Mouse (Mus musculus) left cerebral cortex, postnatal 25 days (tissue): ENCODE results near the gene Olfr1101. TPM values are rescaled to one million over a fixed set of nuclear protein-coding genes. Genes with fewer than 3 reads are reported as not detected.

Source experiments
- DNase-seq, 2 experiments: peaks; one replicate each; pipeline ENCODE4 v3.0.0; 2022; ENCODE audit warnings: low spot score in 2 of 2, mixed read lengths in 1 of 2
- intact Hi-C: fragments of 180-260 bp; cut with DNase I; formaldehyde crosslinking; loops from one replicate; pipeline ENCODE4 v1.15.1; 2025
- total RNA-seq, 2 experiments: library from RNA; stranded (reverse); gene quantifications; 2 replicates each; pipeline ENCODE4 v1.2.3; 2021

The Olfr1101 gene
- not detected for total RNA-seq

DNA sequence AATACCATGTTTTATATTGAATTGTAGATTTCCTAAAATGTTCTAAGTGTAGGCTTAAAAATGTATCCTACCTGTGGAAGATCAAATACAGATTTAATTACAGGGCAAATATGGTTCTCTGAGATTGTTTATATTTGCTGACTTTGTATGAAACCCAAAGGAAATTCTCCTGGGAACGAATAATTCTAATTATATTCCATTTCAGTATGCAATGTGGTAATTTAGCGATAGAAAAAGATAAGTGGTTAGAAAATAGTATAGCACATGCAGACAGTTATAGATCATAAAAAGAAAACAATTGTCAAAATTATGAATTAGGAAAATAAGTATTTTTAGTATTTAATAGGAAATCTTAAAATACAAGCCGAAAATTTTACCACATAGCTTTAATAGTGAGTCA is at the start of gene Olfr1101:
Olfr1101 (minus strand) TSS at position 101 of the 400 bp plus-strand sequence.
- DNase-seq, result no peak
- intact Hi-C loops, result no loop called here

DNA sequence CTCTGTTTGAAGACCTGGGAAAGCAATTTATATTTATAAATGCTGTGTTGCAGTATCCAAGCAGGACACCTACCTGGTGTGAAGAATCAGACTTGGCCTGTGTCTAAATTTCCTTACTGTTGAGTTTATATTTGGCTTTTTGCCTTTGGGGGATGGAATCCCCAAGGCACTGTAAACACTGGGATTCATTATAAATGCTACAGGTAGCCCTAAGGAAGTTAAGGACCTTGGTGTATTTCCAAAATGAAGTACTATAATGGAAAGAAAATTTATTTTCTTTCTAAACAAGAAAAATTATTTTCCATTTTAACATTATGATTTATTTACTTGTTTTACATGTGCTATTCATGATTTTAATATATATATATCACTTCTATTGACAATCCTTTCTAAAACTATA is 45.4 kb upstream of the Olfr1101 start, which contains the start of gene Olfr1105:
Olfr1105 (minus strand) TSS at position 101 of the 400 bp plus-strand sequence.
- intact Hi-C loops, result no loop called here
- no peak for DNase-seq

DNA sequence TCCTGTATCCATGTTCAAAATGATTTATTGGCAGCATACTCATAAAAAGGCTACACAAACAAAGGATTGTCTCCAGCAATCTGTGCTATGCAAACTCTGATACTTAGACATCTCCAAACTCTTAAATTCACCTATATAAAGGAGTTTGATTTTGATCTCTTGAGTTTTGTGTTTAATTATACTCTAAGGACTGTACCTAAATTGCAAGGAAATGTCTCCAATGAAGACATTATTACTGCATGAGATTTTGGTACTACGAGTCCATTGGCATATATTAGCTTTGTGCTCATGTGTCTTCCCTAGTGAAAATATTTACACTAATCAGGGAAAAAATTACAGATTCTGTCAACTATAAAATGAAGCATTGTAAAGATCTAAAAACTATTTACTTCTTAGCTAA is 36.0 kb upstream of the Olfr1101 start, which contains the start of gene Olfr1104:
Olfr1104 (minus strand) TSS at position 101 of the 400 bp plus-strand sequence.
- no peak for DNase-seq
- intact Hi-C loops, result no loop called here

DNA sequence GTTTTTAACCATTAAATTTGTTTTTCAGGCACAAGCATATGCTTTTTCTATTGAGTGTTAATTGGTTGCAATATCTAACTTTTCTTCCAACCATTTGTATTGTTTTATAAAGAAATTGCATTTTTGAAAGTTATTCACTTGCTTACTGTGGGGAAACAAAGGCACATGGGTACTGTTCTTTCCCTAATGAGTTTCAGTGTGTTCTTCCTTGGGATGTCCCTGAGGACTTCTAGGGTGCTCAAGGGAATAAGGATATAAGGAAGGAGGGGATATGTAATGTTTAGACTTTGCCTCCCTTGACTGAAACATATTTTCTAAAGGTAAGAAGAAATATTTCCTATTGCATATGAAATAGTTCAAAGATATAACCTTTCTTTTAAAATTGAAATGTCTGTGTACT is 7.1 kb upstream of the Olfr1101 start, which contains the start of gene Olfr1102:
Olfr1102 (plus strand) TSS at position 301 of the 400 bp plus-strand sequence.
- intact Hi-C loops, result no loop called here
- DNase-seq, result no peak

DNA sequence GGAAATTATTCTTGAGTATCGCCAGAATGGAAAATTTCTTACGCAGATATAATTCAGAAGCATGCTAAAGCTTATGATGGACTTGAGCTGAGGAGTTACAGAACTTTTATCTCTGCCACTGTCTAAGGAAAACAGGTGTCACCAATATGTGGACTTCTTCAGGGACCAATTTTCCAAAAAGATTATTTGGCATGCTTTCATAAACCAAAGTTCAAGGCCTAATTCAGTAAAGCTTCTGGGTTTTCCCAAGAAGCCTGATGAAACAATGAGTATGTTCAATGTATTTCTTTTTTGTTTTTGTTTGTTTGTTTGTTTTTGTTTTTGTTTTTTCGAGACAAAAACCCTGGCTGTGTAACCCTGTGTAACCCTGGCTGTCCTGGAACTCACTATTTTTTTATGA is 11.2 kb downstream of the Olfr1101 start, which contains the start of gene Olfr1100:
Olfr1100 (minus strand) TSS at position 101 of the 400 bp plus-strand sequence.
- no peak for DNase-seq
- intact Hi-C loops, result no loop called here

DNA sequence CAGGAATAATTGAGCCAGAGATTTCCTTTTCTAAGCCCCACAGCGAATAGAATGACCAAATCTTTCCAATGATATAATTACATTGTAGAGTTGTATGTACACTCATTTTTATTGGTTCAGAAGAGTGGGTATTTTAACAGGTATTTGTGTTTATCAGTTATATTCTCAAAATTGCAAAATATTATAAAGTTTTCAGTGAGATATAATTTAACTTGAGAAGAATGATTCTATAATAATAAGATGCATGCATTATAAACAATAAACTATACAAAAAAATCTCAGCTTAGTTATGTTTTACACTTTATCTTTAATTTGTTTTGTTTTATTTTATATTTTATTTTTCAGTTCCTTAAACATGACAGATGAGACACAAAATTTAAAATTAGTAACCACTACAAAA is 30.4 kb downstream of the Olfr1101 start, which contains the start of gene Olfr1099:
Olfr1099 (minus strand) TSS at position 101 of the 400 bp plus-strand sequence.
- intact Hi-C loops, result no loop called here
- no peak for DNase-seq

Other genes with a start within 250 kb of the Olfr1101 start
- gene Olfr1090, start 232.2 kb downstream of the Olfr1101 start, total RNA-seq, result not detected
- gene Olfr1093, start 208.7 kb downstream of the Olfr1101 start, total RNA-seq, result not detected
- not detected for gene Olfr141, start 181.2 kb downstream of the Olfr1101 start, total RNA-seq
- gene Olfr1094, start 166.6 kb downstream of the Olfr1101 start, total RNA-seq, result not detected
- gene Olfr1095, start 139.5 kb downstream of the Olfr1101 start, total RNA-seq, result not detected
- not detected for gene Gm13723, start 116.4 kb downstream of the Olfr1101 start, total RNA-seq
- gene Olfr1097, start 99.0 kb downstream of the Olfr1101 start, total RNA-seq, result not detected
- not detected for gene Olfr1098, start 66.7 kb downstream of the Olfr1101 start, total RNA-seq
- not detected for gene Olfr1099, start 30.5 kb downstream of the Olfr1101 start, total RNA-seq
- gene Olfr1100, start 11.3 kb downstream of the Olfr1101 start, total RNA-seq, result not detected
- gene Olfr1102, start 7.2 kb upstream of the Olfr1101 start, total RNA-seq, result not detected
- gene Olfr1104, start 35.9 kb upstream of the Olfr1101 start, total RNA-seq, result not detected
- gene Olfr1105, start 45.3 kb upstream of the Olfr1101 start, total RNA-seq, result not detected
- gene Olfr1106, start 61.1 kb upstream of the Olfr1101 start, total RNA-seq, result not detected
- gene Olfr1107, start 84.6 kb upstream of the Olfr1101 start, total RNA-seq, result not detected
- gene Olfr1109, start 104.8 kb upstream of the Olfr1101 start, total RNA-seq, result not detected
- not detected for gene Olfr259, start 123.3 kb upstream of the Olfr1101 start, total RNA-seq
- not detected for gene Olfr1110, start 149.1 kb upstream of the Olfr1101 start, total RNA-seq
- not detected for gene Olfr1111, start 161.4 kb upstream of the Olfr1101 start, total RNA-seq
- not detected for gene Olfr1112, start 196.6 kb upstream of the Olfr1101 start, total RNA-seq
- not detected for gene Olfr1113, start 217.7 kb upstream of the Olfr1101 start, total RNA-seq